Mouse (Mus musculus) Patski (cell line): ENCODE results near the gene Mtg1. TPM values are rescaled to one million over a fixed set of nuclear protein-coding genes. Genes with fewer than 3 reads are reported as not detected.
A peak's percentile ranks its signal among the peaks of the same experiment; 100 is the strongest.
"Not testable (repeated sequence)": the region's sequence is repeated elsewhere in the genome, so short reads cannot be mapped to it uniquely, and the experiment has no call there.

ENCODE experiments used
- ATAC-seq: fragments of 100-300 bp; one replicate; pipeline ENCODE4 v1.8.0; 2021
- CTCF ChIA-PET: fragments of 350-600 bp; sonication (Branson Sonifier 250); formaldehyde crosslinking; loops from one replicate; lab custom pipeline; 2022; ENCODE audit warnings: inconsistent platforms; lab: Charles Lee
- POLR2A ChIA-PET: fragments of 350-600 bp; sonication (Branson Sonifier 250); formaldehyde crosslinking; loops from one replicate; lab custom pipeline; 2022; ENCODE audit warnings: antibody characterized with exemption, inconsistent platforms; lab: Charles Lee
- DNase-seq: peaks from one replicate; pipeline ENCODE4 v3.0.0-alpha.2; 2011; ENCODE audit warnings: low read depth, low spot score
- H3K27me3 ChIP-seq: fragments of 371-371 bp; one replicate; pipeline ENCODE4 v1.5.1; 2021
- CTCF ChIP-seq: fragments of 100-300 bp; IDR thresholded peaks from one replicate; pipeline ENCODE4 v1.5.1; 2021
- in situ Hi-C: fragments of 300-500 bp; cut with MboI; formaldehyde crosslinking; loops from 3 replicates; pipeline ENCODE4 v1.11.1; 2018; ENCODE audit warnings: low pct_unique_long_range_greater_than_20kb, mixed read lengths
- polyA plus RNA-seq: library from polyadenylated mRNA; unstranded; gene quantifications from one replicate; pipeline ENCODE4 v1.2.3, GENCODE M21; 2021

Mtg1 gene
- polyA plus RNA-seq, 1 experiment from 2014 or later = 23.2 TPM

GRCm38 (mm10) chr7:140126022-140126350 lies 11.4 kb upstream of the Mtg1 start:
- no peak for TF ChIP-seq CTCF
- DNase-seq = no peak
- ATAC-seq = peak; percentile 2
- H3K27me3 ChIP-seq = no peaks in the 10 kb centered on the region
- in situ Hi-C loops = no loop called here
- POLR2A ChIA-PET = interaction anchor here (0.8 to 1.9 kb wide), 2 partner anchors 10 to 13 kb away, joined by 3 to 12 read pairs; partner anchors contain the start of genes Echs1 and Paox
- CTCF ChIA-PET = no interaction called here

- in situ Hi-C loops = no loop called here
- POLR2A ChIA-PET = no interaction called here
- no peak for DNase-seq
Measured at GRCm38 (mm10) chr7:140126934-140127333, 10.4 kb upstream of the Mtg1 start.

GRCm38 (mm10) chr7:140127911-140128310 lies 9.5 kb upstream of the Mtg1 start:
- POLR2A ChIA-PET = interaction anchor here (0.7 kb wide), 1 partner anchor 60 kb away, joined by 3 read pairs; no protein-coding TSS in a partner anchor
- DNase-seq (no peak), ATAC-seq (no peak)

More at GRCm38 (mm10) chr7:140126934-140127333, 10.4 kb upstream of the Mtg1 start:
- ATAC-seq = no peak
- no peak for TF ChIP-seq CTCF
- no peaks in the 10 kb centered on the region for H3K27me3 ChIP-seq
- CTCF ChIA-PET = no interaction called here

GRCm38 (mm10) chr7:140132184-140132583 lies 5.2 kb upstream of the Mtg1 start:
- in situ Hi-C loops, DNase-seq, ATAC-seq, H3K27me3 ChIP-seq, CTCF ChIA-PET: not testable (repeated sequence)
- POLR2A ChIA-PET = interaction anchor here (0.6 kb wide), 2 partner anchors 158 to 807 kb away, joined by 3 read pairs; no protein-coding TSS in a partner anchor

More at GRCm38 (mm10) chr7:140127911-140128310, 9.5 kb upstream of the Mtg1 start:
- TF ChIP-seq CTCF = no peak
- CTCF ChIA-PET = no interaction called here
- no peaks in the 10 kb centered on the region for H3K27me3 ChIP-seq
- in situ Hi-C loops = no loop called here

GRCm38 (mm10) chr7:140134033-140134432 lies 3.3 kb upstream of the Mtg1 start:
- DNase-seq, ATAC-seq, H3K27me3 ChIP-seq, in situ Hi-C loops, CTCF ChIA-PET, POLR2A ChIA-PET: not testable (repeated sequence)

GRCm38 (mm10) chr7:140135106-140135770 lies 2.1 kb upstream of the Mtg1 start:
- no peaks in the 10 kb centered on the region for H3K27me3 ChIP-seq
- in situ Hi-C loops = no loop called here
- POLR2A ChIA-PET = interaction anchor here (0.6 kb wide), 1 partner anchor 20 kb away, joined by 4 read pairs; the partner anchor contains the start of gene Sprn
- ATAC-seq (no peak), DNase-seq (no peak)
- CTCF ChIA-PET = no interaction called here
- no peak for TF ChIP-seq CTCF

- DNase-seq = no peak
- POLR2A ChIA-PET = interaction anchor here (1.5 kb wide), 1 partner anchor 21 kb away, joined by 8 read pairs; the partner anchor contains the start of gene Echs1
- H3K27me3 ChIP-seq = no peaks in the 10 kb centered on the region
- CTCF ChIA-PET = interaction anchor here (0.9 kb wide), 1 partner anchor 22 kb away, joined by 3 read pairs; the partner anchor contains the start of gene Echs1
- no peak for TF ChIP-seq CTCF
- no peak for ATAC-seq
- in situ Hi-C loops = no loop called here
Measured at GRCm38 (mm10) chr7:140138021-140138310, 602 bp downstream of the Mtg1 start.

GRCm38 (mm10) chr7:140141350-140141749 lies 4.0 kb downstream of the Mtg1 start:
- TF ChIP-seq CTCF = peak; percentile 87
- ChIA-PET CTCF (interaction anchor here (0.7 to 1.5 kb wide), 7 partner anchors 11 to 171 kb away, joined by 3 to 6 read pairs (median 4); partner anchors contain the start of gene Echs1), POLR2A (no interaction called here)
- in situ Hi-C loops = loop anchor here (5.0 kb wide), 1 partner anchor 74 kb away; no protein-coding TSS in a partner anchor
- ATAC-seq = no peak
- H3K27me3 ChIP-seq = no peaks in the 10 kb centered on the region
- no peak for DNase-seq

- no peaks in the 10 kb centered on the region for H3K27me3 ChIP-seq
- DNase-seq (no peak), ATAC-seq (no peak)
- in situ Hi-C loops = loop anchor here (5.0 kb wide), 1 partner anchor 77 kb away; no protein-coding TSS in a partner anchor
- no peak for TF ChIP-seq CTCF
- ChIA-PET POLR2A (interaction anchor here (0.5 kb wide), 1 partner anchor 203 kb away, joined by 5 read pairs; no protein-coding TSS in a partner anchor), CTCF (no interaction called here)
Measured at GRCm38 (mm10) chr7:140144550-140144949, 7.2 kb downstream of the Mtg1 start.

- CTCF ChIA-PET = interaction anchor here (1.0 to 1.3 kb wide), 2 partner anchors 12 to 17 kb away, joined by 3 read pairs; no protein-coding TSS in a partner anchor
- POLR2A ChIA-PET = no interaction called here
- ATAC-seq = no peak
- in situ Hi-C loops = no loop called here
- TF ChIP-seq CTCF = no peak
- no peaks in the 10 kb centered on the region for H3K27me3 ChIP-seq
- DNase-seq = no peak
Measured at GRCm38 (mm10) chr7:140153383-140153782, 16.0 kb downstream of the Mtg1 start.

GRCm38 (mm10) chr7:140153829-140154217 lies 16.5 kb downstream of the Mtg1 start:
- H3K27me3 ChIP-seq = no peaks in the 10 kb centered on the region
- CTCF ChIA-PET = no interaction called here
- ATAC-seq (no peak), DNase-seq (no peak)
- in situ Hi-C loops = no loop called here
- POLR2A ChIA-PET = no interaction called here
- TF ChIP-seq CTCF = no peak
